Mouse (Mus musculus): ENCODE results near the gene Snx8.

- TF ChIP-seq CTCF (IDR thresholded peaks at IDR 0.05; ENCODE audit: low read depth, low read length) (no peak), POLR2A (IDR thresholded peaks at IDR 0.05; ENCODE audit: extremely low read depth, insufficient read depth, low read length) (no peak)
Measured at GRCm38 (mm10) chr5:140406666-140407065, 17.6 kb upstream of the Snx8 start.
